Mouse (Mus musculus): ENCODE measurements around the gene Mknk1.

The Mknk1 gene

DNA sequence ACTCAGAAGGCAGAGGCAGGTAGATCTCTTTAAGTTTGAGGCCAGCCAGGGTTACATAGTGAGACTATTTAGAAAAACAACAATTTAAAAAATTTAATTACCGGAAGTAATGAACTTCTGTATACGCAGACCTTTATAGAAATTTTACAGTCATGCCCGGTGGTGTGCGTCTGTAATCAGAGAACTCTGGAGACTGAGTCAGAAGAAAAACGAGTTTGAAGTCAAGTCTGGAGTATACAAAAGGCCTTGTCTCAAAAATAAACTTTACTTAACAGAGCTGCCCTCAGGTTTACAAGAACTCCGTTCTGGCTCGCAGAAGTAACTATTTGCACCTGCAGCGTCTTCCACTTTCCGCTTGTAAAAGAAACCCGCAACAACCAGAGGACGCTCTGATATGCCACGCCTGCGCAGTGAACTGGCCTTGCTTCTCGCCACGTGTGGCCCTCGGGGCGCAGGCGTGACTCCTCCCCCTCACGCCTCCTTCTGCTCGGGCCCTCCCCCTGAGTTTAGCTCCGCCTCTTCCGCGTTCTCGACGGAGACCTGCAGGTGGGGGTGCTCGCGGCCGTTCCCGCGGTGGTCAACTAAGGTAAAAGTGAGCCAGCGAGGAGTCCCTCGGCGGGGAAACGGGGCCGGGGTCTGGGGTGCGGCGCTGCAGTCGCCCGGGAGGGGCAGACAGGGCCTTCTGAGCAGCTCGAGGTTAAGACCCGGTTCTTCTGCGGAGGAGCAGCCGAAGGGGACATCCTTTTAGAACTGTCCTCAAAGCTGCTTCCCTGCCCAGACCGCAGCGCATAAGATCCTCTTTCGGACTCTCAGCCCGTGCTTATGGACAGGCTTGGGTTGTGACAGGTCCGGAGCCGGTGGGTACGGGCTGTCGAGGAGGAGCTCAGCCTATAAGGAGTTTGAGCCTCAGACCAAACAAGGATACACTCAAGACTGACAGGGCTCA is at the start of gene Mknk1:
TSS of gene Mknk1 (plus strand) at position 503 of the 946 bp plus-strand sequence.
- peak; percentile 98 for DNase-seq (ENCODE audit: low read depth, low spot score)

DNA sequence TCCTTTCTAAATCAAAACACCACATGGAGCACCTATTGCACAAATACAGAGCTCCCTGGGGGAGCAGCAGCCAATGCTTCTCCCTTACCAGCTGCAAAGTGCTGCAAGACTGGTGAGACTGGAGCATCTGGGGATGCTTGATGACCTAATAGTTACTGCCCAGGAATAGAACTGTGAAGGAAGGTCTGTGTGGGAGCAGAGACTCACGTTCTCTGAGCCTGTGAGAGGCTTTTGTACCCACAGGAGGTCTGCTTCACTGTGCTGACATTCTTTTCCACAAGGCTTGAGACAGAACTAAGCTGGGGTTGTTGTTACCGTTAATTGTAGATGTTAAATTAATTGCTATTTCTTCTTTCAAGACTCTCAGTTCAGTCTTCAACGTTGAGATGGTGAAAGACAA is 48.1 kb upstream of the Mknk1 start:
- DNase-seq (ENCODE audit: low read depth, low spot score), result no peak

DNA sequence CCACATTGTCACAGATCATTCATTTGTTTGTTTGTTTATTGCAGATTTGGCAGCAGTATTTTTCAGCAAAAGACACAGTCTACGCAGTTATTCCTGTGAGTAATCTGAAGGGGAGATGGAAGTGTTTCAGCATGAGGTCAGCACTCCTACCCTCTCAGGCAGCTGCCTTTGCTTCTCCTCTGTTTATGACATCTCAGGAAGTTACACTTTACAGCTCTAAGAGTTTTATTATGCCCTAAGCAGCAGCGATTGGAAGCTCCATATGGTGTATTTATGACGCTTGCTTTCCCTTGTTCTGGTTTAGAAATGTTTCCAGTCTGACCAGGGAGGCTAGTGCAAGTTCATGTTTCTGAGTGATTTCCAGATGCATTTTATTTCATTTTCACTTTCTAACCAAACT is 43.6 kb upstream of the Mknk1 start:
- DNase-seq (ENCODE audit: low read depth, low spot score), result no peak

DNA sequence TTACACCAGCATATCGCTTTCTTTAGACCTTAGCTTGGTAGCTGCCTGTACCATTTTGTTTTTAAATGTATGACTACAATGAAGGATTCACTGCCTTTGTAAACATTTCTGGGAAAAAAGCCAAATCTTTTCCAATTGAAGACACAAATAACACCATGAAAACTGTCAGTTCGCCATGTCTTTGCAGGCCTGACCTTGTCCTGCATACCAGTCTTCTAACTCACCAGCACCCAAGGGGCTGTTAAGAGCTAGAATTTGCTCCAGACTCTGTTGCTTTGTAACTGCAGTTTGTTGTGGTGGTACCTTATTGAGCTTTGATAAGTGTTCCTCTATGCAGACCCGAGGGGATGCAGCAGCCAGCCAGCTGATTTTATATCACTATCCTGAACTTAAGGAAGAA is 39.0 kb upstream of the Mknk1 start:
- no peak for DNase-seq (ENCODE audit: low read depth, low spot score)

DNA sequence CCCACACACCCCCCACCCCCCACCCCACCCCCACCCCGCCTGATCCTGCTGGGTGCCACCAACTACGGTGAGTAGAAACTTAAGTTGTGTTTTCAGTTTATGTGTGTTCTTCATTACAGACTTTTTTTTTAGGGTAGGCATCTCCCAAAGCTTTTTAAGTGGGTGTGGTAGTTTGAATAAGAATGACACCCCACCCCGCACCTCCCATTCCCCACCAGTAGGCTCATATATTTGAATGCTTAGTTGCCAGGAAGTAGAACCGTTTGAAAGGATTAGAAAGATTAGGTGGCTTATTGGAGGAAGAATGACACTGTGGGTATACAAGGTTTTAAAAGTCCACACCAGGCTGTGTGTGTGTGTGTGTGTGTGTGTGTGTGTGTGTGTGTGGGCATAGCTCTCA is 26.7 kb upstream of the Mknk1 start:
- DNase-seq (ENCODE audit: low read depth, low spot score), result no peak

DNA sequence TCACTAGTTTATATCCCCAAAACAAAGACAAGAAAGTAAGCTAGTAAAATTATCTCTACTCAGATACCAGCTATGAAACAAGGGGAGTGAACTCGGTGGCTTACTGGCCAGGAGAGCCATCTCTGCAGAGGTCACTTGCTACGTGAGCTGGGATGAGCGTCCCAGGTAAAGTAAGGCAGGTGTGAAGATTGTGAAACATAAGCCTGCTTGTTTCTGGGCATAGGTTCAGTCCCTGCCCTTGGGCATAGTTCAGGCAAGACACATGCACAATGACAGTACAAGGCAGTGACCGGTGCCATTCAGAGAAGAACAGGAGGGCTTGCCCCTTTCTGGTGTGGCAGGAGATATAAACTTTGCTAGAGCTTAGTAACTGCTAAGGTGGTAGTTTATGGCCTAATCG is 23.4 kb upstream of the Mknk1 start:
- DNase-seq (ENCODE audit: low read depth, low spot score), result no peak

DNA sequence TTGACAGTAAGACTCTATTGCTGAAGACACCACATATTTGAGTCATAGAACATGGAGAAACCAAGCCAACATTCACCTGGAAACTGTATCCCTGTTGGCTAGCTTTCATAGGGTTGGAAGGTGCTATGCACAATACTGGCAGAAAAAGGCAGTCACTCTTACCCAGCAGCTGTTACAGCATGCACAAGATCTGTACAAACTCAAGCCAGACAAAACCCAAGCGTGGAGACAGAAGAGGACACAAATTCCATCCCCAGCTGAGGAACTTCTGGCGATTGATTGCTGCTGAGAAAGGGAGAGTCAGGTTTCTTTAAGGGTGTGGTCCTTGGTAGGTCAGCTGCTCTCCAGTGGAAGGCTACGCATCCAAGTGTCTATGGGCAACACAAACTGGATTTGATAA is 18.8 kb upstream of the Mknk1 start:
- DNase-seq (ENCODE audit: low read depth, low spot score), result no peak

DNA sequence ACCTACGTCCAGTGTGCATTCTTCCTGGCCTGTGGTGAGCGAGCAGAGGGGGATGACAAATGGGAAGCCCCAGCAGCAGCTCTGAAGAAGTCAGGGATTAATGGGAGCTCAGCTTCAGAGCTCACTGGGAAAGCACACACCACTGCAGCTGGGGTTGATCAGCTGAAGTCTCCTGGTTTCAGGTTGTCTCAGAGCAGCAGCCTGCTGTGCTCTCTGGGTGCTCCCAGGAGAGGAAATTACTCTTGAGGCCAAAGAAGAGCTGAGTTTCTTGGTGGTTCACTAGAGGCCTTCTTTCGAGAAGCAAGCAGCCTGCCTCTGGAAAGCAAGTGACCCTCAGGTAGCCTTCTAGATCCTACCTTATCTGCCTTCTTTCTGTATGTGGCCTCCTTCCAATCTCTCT is 18.1 kb upstream of the Mknk1 start:
- DNase-seq (ENCODE audit: low read depth, low spot score), result no peak

DNA sequence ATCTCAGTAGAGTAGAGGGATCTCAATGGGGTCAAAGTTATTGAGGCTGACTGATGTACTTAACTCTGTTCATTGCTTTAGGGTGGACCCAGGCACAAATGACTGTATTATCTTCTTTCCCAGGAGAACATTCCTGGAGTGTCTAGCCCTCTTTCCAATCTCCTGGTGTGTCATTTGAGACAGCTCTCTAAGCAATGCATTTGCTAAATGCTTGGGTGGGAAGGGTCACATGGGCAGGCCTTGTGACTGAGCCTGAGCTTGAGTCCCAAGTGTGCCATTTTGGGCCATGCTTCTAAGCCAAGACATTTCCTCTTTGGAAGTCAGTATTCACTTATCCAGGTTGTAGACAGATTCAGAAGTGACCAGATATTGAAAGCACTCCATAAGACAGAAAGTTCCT is 17.6 kb upstream of the Mknk1 start:
- no peak for DNase-seq (ENCODE audit: low read depth, low spot score)

DNA sequence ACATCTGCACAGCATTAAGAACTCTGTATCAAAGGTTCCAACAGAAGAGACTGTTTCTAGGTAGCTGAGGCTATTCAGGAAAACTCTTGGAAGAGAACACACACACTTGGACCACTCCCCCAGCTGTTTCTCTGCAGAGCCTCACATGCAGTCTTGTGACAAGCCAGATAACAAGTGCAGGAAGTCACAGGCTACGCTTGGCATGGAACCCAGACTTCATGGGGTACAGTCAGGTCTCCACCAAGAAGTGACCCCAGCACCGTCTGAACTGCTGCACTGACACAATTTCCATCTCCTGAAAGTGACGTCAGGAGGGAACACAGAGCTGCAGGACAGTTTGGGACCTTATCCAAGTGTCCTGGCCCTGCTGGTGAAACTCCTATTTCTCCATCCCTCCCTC is 17.1 kb upstream of the Mknk1 start:
- no peak for DNase-seq (ENCODE audit: low read depth, low spot score)

DNA sequence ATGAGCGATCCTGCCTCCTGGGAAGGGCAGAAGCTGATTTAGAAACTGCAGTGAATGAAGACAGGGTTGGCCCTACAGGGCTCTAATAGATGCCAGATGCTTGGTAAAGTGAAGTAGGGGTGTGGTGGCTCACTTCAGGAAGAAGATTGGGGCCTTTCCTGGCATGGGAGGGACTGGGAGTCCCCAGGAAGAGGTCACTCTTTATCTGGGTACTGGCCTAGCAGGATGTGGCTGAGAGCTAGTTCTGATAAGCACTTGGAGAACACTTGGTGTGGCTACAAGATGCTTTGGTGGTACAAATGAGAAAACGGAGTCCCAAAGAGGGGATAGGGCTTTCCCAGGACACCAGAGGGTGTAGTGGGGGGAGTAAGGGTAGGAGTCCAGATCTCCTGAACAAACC is 14.8 kb upstream of the Mknk1 start:
- DNase-seq (ENCODE audit: low read depth, low spot score), result no peak

DNA sequence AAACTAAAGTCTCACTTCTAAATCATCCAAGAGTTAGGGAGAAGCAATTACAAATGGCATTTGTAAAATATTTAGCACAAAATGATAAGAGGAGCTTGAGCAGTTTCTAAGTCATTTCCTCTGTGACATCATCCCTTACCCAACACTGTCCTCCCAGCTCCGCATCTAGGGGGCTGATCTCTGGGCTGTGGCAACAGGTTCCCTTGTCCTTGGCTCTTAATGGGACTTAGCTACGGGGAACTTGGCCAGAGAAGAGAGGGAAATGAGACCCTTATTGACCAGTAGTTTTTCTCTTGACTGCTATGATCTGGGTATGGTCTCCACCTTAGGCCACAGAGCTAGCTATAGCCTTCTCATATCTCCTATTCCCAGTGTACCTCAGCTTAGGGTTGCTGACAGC is 13.7 kb upstream of the Mknk1 start:
- DNase-seq (ENCODE audit: low read depth, low spot score), result no peak

DNA sequence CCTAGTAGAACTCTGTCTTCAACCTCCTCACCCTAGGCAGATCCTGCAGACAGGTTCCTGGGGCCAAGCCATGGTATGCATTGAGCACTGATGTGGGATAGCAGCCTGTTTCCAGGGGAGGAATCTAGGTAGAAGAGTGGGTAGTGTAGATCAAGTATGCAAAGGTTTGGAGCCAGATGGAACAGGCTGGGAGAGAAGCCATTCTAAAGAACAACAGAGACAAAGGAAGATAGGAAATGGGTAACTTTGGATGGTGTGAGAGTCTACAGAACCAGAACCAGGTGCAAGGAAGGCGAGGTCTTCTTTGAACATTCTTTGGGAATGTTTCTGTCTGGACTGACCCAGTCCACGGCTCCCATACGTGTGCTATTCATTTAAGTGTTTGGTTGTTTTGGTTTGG is 11.9 kb upstream of the Mknk1 start:
- no peak for DNase-seq (ENCODE audit: low read depth, low spot score)

DNA sequence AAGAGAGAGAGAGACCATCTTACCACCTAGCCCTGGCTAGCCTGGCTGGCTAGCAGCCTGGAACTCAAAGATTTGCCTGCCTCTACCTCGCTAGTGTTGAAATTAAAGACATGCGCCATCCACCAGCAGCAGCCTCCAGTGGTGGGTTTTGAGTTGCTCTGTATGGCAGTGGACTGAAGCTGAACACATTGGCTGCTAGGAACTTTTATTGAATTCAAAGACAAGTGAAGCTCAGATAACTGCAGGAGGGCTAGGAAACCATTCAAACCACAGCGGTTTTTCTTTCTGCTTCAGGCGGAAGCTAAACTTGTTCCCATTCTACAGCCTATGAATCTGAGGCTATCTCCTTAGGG is 11.5 kb upstream of the Mknk1 start:
- DNase-seq (ENCODE audit: low read depth, low spot score), result peak; percentile 48

DNA sequence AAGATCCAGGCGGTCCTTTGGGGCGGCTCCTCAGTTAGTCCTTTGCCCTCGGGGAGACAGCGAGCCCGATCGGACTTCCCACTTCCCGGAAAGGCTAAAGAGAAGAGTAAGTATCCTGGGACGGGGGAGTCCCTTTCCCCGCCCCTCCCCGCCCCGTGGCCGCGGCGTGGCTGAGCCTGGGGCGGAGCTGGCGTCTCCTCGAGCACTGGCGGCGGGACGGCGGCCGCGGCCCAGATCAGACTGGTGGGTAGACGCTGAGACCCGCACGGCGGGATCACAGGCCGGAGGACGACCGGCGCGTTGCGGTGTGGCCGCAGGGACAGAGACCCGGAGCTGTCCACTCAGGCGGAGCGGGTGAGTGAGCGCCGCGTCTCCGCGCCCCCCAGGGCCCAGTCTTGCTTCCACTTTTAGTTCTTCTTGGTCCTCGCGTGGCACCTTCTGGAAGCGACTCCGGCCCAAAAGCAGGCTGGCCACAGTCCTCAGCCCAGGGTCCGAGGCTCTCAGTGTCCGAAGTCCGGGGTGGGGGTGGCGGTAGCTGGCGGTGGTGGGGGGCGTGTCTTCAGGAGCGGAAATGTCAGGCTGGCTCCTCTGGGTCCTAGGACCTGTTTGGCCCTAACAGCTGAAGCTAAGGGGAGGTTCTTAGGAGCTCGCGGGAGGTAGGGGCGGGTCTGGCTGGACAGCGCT is 11.0 kb upstream of the Mknk1 start, which contains the start of gene Mob3c:
TSS of gene Mob3c (plus strand) at position 205 of the 684 bp plus-strand sequence.
- DNase-seq (ENCODE audit: low read depth, low spot score), result peak; percentile 75

DNA sequence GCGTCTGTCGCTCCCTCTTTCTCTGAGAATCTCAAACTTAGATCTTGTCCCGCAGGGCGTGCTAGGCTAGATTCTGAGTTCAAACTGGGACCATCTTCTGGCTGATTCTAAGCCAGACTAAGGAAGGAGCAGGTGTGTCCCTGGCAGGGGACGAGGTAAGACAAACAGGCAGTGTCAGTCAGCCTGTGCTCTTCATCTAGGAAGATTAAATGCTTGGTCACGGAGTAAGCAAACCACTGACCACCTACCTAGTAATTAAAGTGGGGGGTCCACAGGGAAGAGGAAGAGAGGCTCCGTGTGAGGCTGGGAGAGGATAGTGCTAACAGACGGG is 10.5 kb upstream of the Mknk1 start:
- no peak for DNase-seq (ENCODE audit: low read depth, low spot score)

DNA sequence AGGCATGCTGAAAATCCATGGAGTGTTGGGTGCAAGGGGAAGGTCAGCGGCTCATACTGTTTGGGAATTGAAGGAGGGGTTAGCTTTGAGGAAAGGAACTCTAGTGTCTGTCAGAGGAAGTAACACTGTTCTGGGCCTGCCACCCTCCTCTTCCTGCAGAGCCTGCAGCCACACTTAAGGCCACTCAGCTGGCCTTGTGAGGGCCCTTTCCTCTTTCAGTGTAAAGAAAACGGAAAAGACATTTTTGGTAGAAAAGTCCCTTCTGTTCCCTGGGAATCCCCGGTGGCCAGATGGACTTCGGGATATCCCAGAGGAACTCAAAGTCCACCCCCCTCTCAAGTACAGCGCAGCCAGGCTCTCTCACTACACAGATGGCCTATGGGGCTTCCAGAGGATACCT is 8.5 kb upstream of the Mknk1 start:
- no peak for DNase-seq (ENCODE audit: low read depth, low spot score)

DNA sequence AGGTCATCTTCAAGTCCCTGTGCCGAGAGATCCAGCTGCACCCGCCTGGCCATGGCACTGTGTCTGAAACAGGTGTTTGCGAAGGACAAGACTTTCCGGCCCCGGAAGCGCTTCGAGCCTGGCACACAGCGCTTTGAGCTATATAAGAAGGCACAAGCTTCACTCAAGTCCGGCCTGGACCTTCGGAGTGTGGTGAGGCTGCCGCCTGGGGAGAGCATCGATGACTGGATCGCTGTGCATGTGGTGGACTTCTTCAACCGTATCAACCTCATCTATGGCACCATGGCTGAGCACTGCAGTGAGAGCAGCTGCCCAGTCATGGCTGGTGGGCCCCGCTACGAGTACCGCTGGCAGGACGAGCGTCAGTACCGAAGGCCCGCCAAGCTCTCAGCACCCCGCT is 7.8 kb upstream of the Mknk1 start:
- DNase-seq (ENCODE audit: low read depth, low spot score), result no peak

DNA sequence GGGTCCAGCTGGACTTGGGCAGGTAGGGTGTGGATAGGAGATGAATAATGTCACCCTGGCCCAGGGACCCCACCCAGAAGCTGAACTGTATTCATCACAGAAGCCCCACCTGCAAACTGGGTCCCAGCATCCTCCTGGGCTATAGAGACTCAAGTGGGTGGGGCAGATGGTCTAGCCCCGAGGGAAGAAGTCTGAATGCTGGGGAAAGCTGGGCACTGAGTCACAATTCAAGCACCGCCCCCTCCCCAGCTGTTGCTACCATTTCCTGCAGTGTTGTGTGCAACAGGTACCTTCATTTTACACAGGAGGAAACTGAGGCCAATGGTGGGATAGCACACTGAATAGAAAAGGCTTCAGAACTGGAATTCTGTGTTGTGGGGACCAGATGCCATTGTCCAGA is 7.0 kb upstream of the Mknk1 start:
- DNase-seq (ENCODE audit: low read depth, low spot score), result no peak

DNA sequence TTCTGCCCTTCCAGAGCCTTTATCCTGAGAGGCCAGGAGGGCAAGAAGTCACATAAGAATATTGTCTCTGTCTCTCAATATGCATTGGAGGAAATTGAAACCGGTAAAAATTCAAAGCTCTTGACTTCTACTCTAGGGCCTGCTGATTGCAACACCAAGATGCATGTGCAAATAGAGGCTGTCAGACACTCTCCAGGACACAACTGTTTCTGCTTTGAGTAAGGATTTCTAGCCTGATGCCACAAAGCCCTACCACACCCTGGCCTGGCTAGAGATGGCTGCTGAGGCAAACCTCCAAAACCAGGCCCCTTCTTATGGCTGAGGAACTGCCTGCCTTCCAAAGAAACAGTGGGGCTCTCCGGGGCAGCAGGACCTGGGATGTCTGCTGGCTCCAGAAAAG is 3.4 kb upstream of the Mknk1 start:
- DNase-seq (ENCODE audit: low read depth, low spot score), result no peak

DNA sequence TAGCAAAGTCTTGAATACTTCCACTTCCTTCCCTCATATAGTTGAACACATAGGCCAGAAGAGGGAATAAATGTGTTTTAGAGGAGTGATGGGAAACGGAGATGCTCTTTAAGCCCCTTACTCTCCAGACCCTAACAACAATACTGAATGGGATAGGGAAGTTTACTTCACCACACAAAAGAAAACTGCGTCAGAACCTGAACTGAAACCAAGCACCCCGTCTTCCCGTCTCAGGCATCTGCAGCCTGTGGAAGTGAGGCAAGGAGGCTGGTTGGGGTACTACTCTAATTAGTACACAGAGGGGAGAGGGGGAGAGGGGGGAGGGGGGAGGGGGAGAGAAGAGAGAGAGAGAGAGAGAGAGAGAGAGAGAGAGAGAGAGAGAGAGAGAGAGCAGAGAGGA is 802 bp upstream of the Mknk1 start:
- peak; percentile 25 for DNase-seq (ENCODE audit: low read depth, low spot score)

DNA sequence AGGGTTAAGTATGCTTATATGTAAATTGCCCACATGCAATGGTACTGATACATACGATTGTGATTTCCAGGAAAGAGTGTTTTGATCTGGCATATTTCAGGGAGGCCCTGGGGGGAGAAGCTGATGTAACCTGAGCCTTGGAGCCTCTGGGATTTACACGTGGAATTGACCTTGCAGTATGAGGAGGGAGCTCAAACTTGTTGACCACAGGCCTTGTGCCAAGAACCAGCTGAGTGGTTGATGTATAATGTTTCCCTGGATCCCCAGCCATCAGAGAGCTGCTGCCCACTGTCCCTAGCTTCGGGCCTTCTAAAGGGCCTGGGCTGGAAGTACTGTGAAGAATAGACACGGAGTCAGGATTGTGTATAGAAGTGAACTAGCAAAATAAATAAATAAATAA is 958 bp downstream of the Mknk1 start:
- DNase-seq (ENCODE audit: low read depth, low spot score), result no peak

DNA sequence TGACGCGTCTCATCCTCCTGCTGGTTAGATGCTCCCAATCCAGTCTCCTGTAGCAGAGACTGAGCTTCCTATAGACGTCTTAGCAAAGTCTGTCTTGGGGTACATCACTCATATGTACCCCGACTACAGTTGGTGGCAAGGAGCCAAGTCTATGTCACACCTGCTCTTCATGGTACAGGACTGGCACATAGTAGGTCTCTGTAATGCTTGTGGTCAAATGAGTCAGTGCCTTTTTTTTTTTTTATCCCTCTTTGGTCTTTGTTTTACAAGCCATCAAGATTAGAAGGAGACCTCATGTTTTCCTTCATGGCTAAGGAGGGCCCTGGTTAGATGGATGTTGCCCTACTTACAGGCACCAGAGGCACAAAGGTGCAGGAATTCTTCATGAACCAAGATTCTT is 1.8 kb downstream of the Mknk1 start:
- DNase-seq (ENCODE audit: low read depth, low spot score), result no peak
